Mouse (Mus musculus): ENCODE results near the gene Btbd11. TPM values are rescaled to one million over a fixed set of nuclear protein-coding genes. Genes with fewer than 3 reads are reported as not detected.

The Btbd11 gene
- polyA plus RNA-seq, 1 experiment from 2014 or later: 7.5 TPM

DNA sequence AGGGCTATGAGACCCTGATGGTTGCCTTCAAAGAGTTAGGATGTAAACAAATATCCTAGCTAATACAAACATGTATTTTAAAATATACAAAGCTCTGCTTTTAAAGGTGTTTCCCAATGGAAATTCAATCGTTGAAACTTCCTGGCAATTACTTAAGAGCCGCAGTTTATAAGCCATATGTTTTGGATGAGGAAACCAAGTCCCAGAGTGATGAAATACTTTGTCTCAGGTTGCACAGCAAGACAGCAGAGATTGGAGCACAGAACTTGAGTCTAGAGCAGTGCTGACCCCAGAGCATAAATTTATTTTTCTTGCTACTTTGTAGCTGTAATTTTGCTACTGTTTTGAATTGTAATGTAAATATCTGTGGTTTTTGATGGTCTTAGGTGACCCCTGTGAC lies 110.4 kb downstream of the Btbd11 start:
- WGBS: 17% methylated on average over 2 of the region's 2 CpGs

DNA sequence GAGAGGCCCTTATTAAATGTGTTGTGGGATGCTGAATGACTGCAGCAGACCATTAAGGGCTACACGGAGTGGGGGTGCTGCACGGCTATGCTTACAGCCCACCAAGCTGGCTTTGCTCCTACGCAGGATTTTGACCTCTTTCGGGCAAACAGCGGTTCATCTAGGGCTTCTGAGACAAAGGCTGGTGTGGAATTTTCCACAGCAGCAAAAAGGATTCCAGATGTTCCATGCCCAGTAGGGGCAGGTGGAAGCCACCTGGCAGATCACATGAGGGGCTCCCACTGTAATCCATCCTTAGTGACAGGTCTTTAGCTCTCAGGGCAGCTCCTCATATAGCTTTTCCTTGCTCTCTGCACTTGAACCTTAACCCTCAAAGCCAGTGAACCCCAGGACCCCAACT lies 111.3 kb downstream of the Btbd11 start:
- ATAC-seq (ENCODE audit: insufficient number of reproducible peaks, low FRiP score, low TSS enrichment, low read depth) (no peak), DNase-seq (ENCODE audit: low spot score) (peak; percentile 49)
- Histone ChIP-seq H3K9me3 (ENCODE audit: control insufficient read depth, low read length) (no peaks in the 10 kb centered on the region), H3K4me2 (ENCODE audit: low read depth, severe bottlenecking) (no peak overlapping the region), H3K4me3 (ENCODE audit: low read depth, low read length) (no peak overlapping the region), H3K4me1 (ENCODE audit: control insufficient read depth, insufficient read depth, low read length) (peaks cover 7% of the 10 kb centered on the region; the same call in 1 of the 2 replicates), H3K36me3 (ENCODE audit: control insufficient read depth, insufficient read depth, low read length) (no peaks in the 10 kb centered on the region), H3K9ac (ENCODE audit: low read length) (no peak overlapping the region), H3K27me3 (ENCODE audit: control insufficient read depth, insufficient read depth, low read length) (no peaks in the 10 kb centered on the region), H3K27ac (replicated peaks; ENCODE audit: low read depth, low read length) (no peak overlapping the region)
- WGBS: 69% methylated on average over 5 of the region's 5 CpGs

More for the DNA sequence above, 110.4 kb downstream of the Btbd11 start:
- DNase-seq (ENCODE audit: low spot score) (no peak), ATAC-seq (ENCODE audit: insufficient number of reproducible peaks, low FRiP score, low TSS enrichment, low read depth) (no peak)
- Histone ChIP-seq H3K9ac (ENCODE audit: low read length) (no peak overlapping the region), H3K4me1 (ENCODE audit: control insufficient read depth, insufficient read depth, low read length) (peaks cover 7% of the 10 kb centered on the region; the same call in 1 of the 2 replicates), H3K27me3 (ENCODE audit: control insufficient read depth, insufficient read depth, low read length) (no peaks in the 10 kb centered on the region), H3K9me3 (ENCODE audit: control insufficient read depth, low read length) (no peaks in the 10 kb centered on the region), H3K27ac (replicated peaks; ENCODE audit: low read depth, low read length) (no peak overlapping the region), H3K4me2 (ENCODE audit: low read depth, severe bottlenecking) (no peak overlapping the region), H3K36me3 (ENCODE audit: control insufficient read depth, insufficient read depth, low read length) (no peaks in the 10 kb centered on the region), H3K4me3 (ENCODE audit: low read depth, low read length) (no peak overlapping the region)

DNA sequence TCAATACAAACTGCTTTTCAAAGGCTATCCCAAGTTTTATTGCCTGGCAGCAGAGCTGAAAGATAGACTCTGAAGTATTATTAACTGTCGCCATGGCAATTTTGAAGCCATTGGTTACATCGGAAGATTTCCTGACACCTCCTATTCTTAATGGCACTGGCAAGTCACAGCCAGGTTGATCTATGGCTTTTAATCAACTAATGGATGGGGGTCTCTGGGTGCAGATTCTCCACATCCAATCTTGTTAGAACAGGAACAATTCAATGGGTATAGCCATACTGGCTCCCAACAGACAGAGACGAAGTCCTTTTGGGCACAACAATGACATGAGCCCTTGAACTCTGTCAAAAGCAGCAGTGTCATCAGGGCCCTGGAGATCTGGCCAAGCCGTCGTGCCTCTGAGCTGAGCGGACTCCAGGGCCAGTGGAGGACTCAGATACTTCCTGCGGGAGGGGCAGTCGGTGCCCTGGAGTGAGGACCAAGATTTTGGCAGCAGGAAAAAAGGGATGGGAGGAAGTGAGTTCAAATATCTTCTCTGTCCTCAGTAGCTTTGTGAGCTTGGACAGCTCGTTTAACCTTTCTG lies 114.0 kb downstream of the Btbd11 start:
- 69% methylated on average over 9 of the region's 9 CpGs for WGBS
- Histone ChIP-seq H3K9ac (ENCODE audit: low read length) (no peak overlapping the region), H3K36me3 (ENCODE audit: control insufficient read depth, insufficient read depth, low read length) (no peaks in the 10 kb centered on the region), H3K4me3 (ENCODE audit: low read depth, low read length) (no peak overlapping the region), H3K4me1 (ENCODE audit: control insufficient read depth, insufficient read depth, low read length) (peaks cover 7% of the 10 kb centered on the region; the same call in 1 of the 2 replicates), H3K27ac (replicated peaks; ENCODE audit: low read depth, low read length) (no peak overlapping the region), H3K9me3 (ENCODE audit: control insufficient read depth, low read length) (no peaks in the 10 kb centered on the region), H3K27me3 (ENCODE audit: control insufficient read depth, insufficient read depth, low read length) (no peaks in the 10 kb centered on the region), H3K4me2 (ENCODE audit: low read depth, severe bottlenecking) (no peak overlapping the region)
- DNase-seq (ENCODE audit: low spot score): no peak
- ATAC-seq (ENCODE audit: insufficient number of reproducible peaks, low FRiP score, low TSS enrichment, low read depth): no peak

DNA sequence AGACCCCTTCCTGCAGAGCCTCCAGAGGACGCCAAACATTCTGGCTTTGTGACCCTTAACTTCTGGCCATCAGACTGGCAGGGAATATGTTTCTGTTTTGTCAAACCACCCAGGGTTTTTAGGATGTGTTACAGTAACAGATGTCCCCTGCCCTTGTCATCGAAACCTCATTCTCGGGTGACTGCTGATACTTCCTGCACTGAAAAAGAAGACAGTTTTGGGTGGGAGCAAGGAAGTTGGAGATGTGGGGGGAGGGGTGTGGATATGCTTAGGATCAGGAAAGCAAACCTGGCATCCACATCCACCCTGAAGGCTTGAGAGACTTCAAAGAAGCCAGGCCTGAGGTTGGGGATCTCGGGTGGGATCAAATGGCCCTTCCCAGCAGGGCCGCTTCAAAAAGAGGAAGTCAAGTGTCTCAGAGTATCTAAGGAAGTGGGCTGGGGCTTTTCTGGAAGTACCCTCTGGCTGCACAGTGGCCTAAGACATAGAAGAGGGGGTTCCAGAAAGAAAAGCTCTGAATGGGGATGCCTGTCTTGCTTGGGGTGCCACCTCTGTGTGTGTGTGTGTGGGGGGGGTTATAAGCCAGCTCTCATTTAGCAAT lies 115.5 kb downstream of the Btbd11 start:
- 38% methylated on average over 5 of the region's 5 CpGs for WGBS
- Histone ChIP-seq H3K4me2 (ENCODE audit: low read depth, severe bottlenecking) (no peak overlapping the region), H3K4me1 (ENCODE audit: control insufficient read depth, insufficient read depth, low read length) (peaks cover 7% of the 10 kb centered on the region; the same call in 1 of the 2 replicates), H3K4me3 (ENCODE audit: low read depth, low read length) (no peak overlapping the region), H3K36me3 (ENCODE audit: control insufficient read depth, insufficient read depth, low read length) (no peaks in the 10 kb centered on the region), H3K27ac (replicated peaks; ENCODE audit: low read depth, low read length) (no peak overlapping the region), H3K9ac (ENCODE audit: low read length) (no peak overlapping the region), H3K9me3 (ENCODE audit: control insufficient read depth, low read length) (no peaks in the 10 kb centered on the region), H3K27me3 (ENCODE audit: control insufficient read depth, insufficient read depth, low read length) (no peaks in the 10 kb centered on the region)
- DNase-seq (ENCODE audit: low spot score) (no peak), ATAC-seq (ENCODE audit: insufficient number of reproducible peaks, low FRiP score, low TSS enrichment, low read depth) (no peak)

DNA sequence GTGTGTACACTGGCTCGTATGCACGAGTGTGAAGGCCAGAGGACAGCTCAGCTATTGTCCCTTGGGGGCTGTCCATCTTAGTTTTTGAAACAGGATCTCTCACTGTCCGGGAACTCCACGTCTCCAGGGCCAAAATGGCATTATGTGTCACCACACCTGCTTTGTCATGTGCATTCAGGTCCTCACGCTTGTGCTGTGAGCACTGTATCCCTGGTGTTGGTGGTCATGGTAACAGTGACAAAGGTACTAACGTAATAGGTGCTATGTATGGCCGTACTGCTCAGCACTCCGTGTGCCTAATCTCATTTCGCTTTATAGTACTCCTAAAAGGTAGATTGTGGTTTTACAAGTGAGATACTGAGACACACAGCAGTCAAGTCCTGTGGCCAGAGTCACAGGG lies 116.0 kb downstream of the Btbd11 start:
- 71% methylated on average over 9 of the region's 9 CpGs for WGBS
- Histone ChIP-seq H3K27me3 (ENCODE audit: control insufficient read depth, insufficient read depth, low read length) (no peaks in the 10 kb centered on the region), H3K36me3 (ENCODE audit: control insufficient read depth, insufficient read depth, low read length) (no peaks in the 10 kb centered on the region), H3K4me1 (ENCODE audit: control insufficient read depth, insufficient read depth, low read length) (peaks cover 4% of the 10 kb centered on the region; the same call in 1 of the 2 replicates), H3K27ac (replicated peaks; ENCODE audit: low read depth, low read length) (no peak overlapping the region), H3K9me3 (ENCODE audit: control insufficient read depth, low read length) (no peaks in the 10 kb centered on the region), H3K9ac (ENCODE audit: low read length) (no peak overlapping the region), H3K4me2 (ENCODE audit: low read depth, severe bottlenecking) (no peak overlapping the region), H3K4me3 (ENCODE audit: low read depth, low read length) (no peak overlapping the region)
- DNase-seq (ENCODE audit: low spot score) (no peak), ATAC-seq (ENCODE audit: insufficient number of reproducible peaks, low FRiP score, low TSS enrichment, low read depth) (no peak)

DNA sequence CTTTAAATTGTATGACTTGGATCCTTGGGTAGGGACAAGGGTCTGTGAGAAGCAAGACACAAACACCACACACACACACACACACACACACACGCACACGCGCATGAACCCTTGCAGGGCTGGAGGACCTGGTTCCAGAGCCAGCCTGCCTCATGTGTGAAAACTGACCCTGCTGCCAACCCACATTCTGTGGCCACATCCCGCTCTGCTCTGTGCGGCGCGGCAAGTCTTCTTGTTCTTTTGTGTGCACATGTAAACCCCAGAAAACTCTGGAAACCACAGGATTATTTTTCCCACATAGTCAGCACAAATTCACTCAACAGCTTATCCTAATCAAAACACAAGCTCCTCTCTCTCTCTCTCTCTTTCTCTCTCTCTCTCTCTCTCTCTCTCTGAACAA lies 116.8 kb downstream of the Btbd11 start:
- no peak for DNase-seq (ENCODE audit: low spot score)
- no peaks in the 10 kb centered on the region for H3K36me3 ChIP-seq (ENCODE audit: control insufficient read depth, insufficient read depth, low read length)
- no peaks in the 10 kb centered on the region for H3K27me3 ChIP-seq (ENCODE audit: control insufficient read depth, insufficient read depth, low read length)
- H3K9ac ChIP-seq (ENCODE audit: low read length): no peak overlapping the region
- H3K27ac ChIP-seq (replicated peaks; ENCODE audit: low read depth, low read length): no peak overlapping the region
- no peaks in the 10 kb centered on the region for H3K9me3 ChIP-seq (ENCODE audit: control insufficient read depth, low read length)
- WGBS: 94% methylated on average over 7 of the region's 7 CpGs
- ATAC-seq (ENCODE audit: insufficient number of reproducible peaks, low FRiP score, low TSS enrichment, low read depth): no peak
- no peaks in the 10 kb centered on the region for H3K4me1 ChIP-seq (ENCODE audit: control insufficient read depth, insufficient read depth, low read length)
- no peak overlapping the region for H3K4me3 ChIP-seq (ENCODE audit: low read depth, low read length)
- H3K4me2 ChIP-seq (ENCODE audit: low read depth, severe bottlenecking): no peak overlapping the region

DNA sequence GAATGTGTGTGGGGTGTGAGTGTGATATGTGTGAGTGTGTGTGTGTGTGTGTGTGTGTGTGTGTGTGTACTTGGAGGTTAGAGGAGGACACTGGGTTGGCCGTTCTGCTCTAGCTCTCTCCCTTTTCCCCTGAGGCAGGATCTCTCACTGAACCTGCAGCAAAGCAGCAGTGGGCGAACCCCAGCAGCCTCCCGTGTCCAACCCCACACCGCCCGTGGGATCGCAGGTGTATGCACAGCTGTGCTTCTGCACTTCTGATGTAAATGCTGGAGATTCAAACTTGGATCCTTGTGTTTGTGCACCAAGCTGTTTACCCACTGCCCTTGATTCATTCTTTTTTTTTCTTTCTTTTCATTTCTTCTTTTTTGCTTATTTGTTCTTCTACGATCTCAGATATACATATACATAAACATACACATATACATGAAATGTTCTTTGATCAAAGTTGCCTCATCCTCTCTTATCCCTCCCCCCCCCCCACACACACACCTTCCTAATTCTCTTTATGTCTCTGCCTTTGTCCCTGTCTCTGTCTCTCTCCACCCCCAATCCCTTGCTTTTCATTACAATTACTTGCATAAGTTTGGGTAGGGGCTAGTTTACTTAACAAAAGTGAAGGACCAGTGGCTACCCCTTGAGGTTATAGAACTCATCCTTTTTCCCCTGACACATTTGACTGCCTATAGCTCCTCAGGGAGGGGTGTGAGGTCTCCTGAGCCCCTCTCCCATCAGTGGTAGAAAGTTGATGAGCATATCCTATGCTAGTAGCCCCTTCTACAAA lies 120.8 kb downstream of the Btbd11 start:
- DNase-seq (ENCODE audit: low spot score) (no peak), ATAC-seq (ENCODE audit: insufficient number of reproducible peaks, low FRiP score, low TSS enrichment, low read depth) (no peak)
- Histone ChIP-seq H3K9me3 (ENCODE audit: control insufficient read depth, low read length) (no peaks in the 10 kb centered on the region), H3K27me3 (ENCODE audit: control insufficient read depth, insufficient read depth, low read length) (no peaks in the 10 kb centered on the region), H3K9ac (ENCODE audit: low read length) (no peak overlapping the region), H3K27ac (replicated peaks; ENCODE audit: low read depth, low read length) (no peak overlapping the region), H3K36me3 (ENCODE audit: control insufficient read depth, insufficient read depth, low read length) (no peaks in the 10 kb centered on the region), H3K4me2 (ENCODE audit: low read depth, severe bottlenecking) (no peak overlapping the region), H3K4me3 (ENCODE audit: low read depth, low read length) (no peak overlapping the region), H3K4me1 (ENCODE audit: control insufficient read depth, insufficient read depth, low read length) (peaks cover 8% of the 10 kb centered on the region)
- WGBS: 73% methylated on average over 7 of the region's 7 CpGs

DNA sequence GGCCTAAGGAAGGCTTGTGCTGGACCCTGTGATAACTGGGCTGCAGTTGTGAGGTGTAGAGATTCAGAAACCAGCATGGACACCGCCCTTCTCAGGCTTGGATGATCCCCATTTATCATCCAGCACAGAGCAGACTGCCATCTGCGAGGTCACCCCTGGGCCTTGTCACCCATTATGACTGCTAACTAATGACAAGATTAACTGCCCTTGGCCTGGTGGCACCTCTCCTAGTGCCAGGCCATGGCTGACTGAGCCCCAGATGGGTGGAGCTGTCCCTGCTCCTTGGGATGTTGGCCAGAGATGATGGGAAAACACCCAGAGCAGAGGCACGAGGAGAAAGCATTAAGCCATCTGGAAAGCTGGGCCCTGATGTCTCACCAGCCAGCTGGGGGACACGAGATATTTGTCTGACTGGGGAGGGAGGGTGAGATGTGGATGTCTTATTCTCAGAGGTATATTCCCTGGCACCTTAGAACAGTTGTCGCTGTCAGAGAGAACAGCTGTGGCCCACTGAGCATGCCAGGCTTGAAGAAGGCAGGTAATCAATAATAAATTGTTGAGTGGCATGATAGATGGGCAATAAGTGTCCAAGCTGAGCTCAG lies 121.7 kb downstream of the Btbd11 start:
- Histone ChIP-seq H3K9me3 (ENCODE audit: control insufficient read depth, low read length) (no peaks in the 10 kb centered on the region), H3K4me2 (ENCODE audit: low read depth, severe bottlenecking) (no peak overlapping the region), H3K27me3 (ENCODE audit: control insufficient read depth, insufficient read depth, low read length) (no peaks in the 10 kb centered on the region), H3K27ac (replicated peaks; ENCODE audit: low read depth, low read length) (no peak overlapping the region), H3K36me3 (ENCODE audit: control insufficient read depth, insufficient read depth, low read length) (no peaks in the 10 kb centered on the region), H3K4me1 (ENCODE audit: control insufficient read depth, insufficient read depth, low read length) (peaks cover 8% of the 10 kb centered on the region), H3K4me3 (ENCODE audit: low read depth, low read length) (no peak overlapping the region), H3K9ac (ENCODE audit: low read length) (no peak overlapping the region)
- ATAC-seq (ENCODE audit: insufficient number of reproducible peaks, low FRiP score, low TSS enrichment, low read depth) (no peak), DNase-seq (ENCODE audit: low spot score) (no peak)
- WGBS: 73% methylated on average over 5 of the region's 5 CpGs
